Mouse (Mus musculus) intestine, embryonic 15.5 days (tissue): ENCODE data around the gene Gm49358. TPM values are rescaled to one million over a fixed set of nuclear protein-coding genes. Genes with fewer than 3 reads are reported as not detected.
A peak's percentile ranks its signal among the peaks of the same experiment; 100 is the strongest.

Experiments
- ATAC-seq: fragments of 200-750 bp; cut with Nextera tagmentation; 2 replicates; pipeline ENCODE4 v1.8.0; 2017; ENCODE audit warnings: moderate TSS enrichment, moderate library complexity
- H3K27ac ChIP-seq: fragments of 300-500 bp; sonication (generic); 2 replicates; pipeline ENCODE4 v1.5.1; 2015; ENCODE audit warnings: mild to moderate bottlenecking, inconsistent platforms
- H3K27me3 ChIP-seq: fragments of 300-500 bp; sonication (generic); replicated peaks from 2 replicates; pipeline ENCODE4 v1.6.1; 2015; ENCODE audit warnings: inconsistent platforms
- H3K36me3 ChIP-seq: fragments of 300-500 bp; sonication (generic); 2 replicates; pipeline ENCODE4 v1.6.1; 2015; ENCODE audit warnings: inconsistent platforms
- H3K4me1 ChIP-seq: fragments of 300-500 bp; sonication (generic); replicated peaks from 2 replicates; pipeline ENCODE4 v1.6.1; 2015; ENCODE audit warnings: inconsistent platforms
- H3K4me2 ChIP-seq: fragments of 300-500 bp; sonication (generic); replicated peaks from 2 replicates; pipeline ENCODE4 v1.6.1; 2015; ENCODE audit warnings: mild to moderate bottlenecking, inconsistent platforms
- H3K4me3 ChIP-seq: fragments of 300-500 bp; sonication (generic); replicated peaks from 2 replicates; pipeline ENCODE4 v1.5.1; 2015; ENCODE audit warnings: inconsistent platforms
- H3K9ac ChIP-seq: fragments of 300-500 bp; sonication (generic); 2 replicates; pipeline ENCODE4 v1.6.1; 2015; ENCODE audit warnings: inconsistent platforms
- H3K9me3 ChIP-seq: fragments of 300-500 bp; sonication (generic); 2 replicates; pipeline ENCODE4 v1.6.1; 2016; ENCODE audit warnings: inconsistent platforms
- WGBS: fragments of 180-500 bp; shearing (Covaris S2); methylation state at CpG from one replicate; pipeline ENCODE4 v1.1.7; 2015; 5-methylcytosine and 5-hydroxymethylcytosine counted together
- polyA plus RNA-seq: library from polyadenylated mRNA; unstranded; fragments of >200 nt; fragmentation: Nextera tagmentation; extraction: Ambion mirVana; gene quantifications from 2 replicates; pipeline ENCODE4 v1.2.1, GENCODE M21; 2015

Gene Gm49358
- polyA plus RNA-seq, 1 experiment from 2014 or later = not detected

DNA sequence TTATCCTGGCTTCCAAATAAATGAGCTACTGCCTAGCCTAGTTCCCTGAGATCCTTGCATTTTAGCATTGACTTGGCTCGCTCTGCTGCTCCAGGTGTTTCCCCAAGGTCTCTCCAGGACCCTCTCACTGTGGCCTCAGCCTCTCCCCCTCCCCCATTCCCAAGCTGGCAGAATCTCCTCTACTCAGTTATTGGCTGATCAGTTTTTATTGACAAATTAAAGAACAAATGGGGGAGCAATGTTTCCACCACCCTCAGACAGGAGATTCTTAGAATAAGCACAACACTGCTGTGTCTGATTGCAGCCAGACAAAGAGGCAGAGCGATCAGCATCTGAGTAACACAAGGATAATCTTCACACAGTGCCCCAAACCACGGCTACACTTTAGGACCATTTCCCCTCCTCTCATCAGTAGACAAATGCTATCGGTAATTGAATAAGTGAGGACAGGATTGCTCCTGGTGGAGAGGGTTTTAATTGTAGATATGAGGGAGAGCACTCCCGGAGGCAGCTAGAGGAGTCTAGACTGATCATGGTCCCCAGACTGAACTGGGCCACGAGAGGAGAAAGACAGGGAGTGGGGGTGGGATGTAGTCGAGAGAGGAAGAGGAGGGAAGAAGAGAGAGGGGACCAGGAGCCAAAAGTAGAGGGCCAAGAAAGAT lies 1.9 kb upstream of the Gm49358 start:
- ATAC-seq = no peak
- Histone ChIP-seq H3K4me2 (no peak overlapping the region), H3K9me3 (no peaks in the 10 kb centered on the region), H3K4me1 (no peaks in the 10 kb centered on the region), H3K9ac (no peak overlapping the region), H3K36me3 (no peaks in the 10 kb centered on the region), H3K27me3 (no peaks in the 10 kb centered on the region), H3K4me3 (no peak overlapping the region), H3K27ac (no peak overlapping the region)
- 53% methylated on average over 7 of the region's 7 CpGs for WGBS

DNA sequence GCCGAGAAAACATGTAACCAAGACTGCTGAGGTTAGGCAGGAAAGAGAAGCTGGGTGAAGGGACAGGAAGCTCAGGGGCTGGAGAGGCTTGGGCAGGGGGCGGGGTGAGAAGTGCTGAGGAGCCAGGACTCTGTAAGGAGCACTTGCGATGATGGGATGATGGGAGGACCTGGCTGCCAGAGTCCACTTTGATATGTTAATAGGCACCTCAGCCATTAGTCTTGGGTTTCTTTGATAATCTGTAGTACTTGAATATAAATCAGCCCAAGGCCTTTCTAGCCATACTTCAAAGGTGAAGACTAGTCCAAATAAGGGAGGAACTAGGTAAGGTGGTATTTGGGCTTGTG lies 1.4 kb upstream of the Gm49358 start:
- no peak overlapping the region for H3K4me3 ChIP-seq
- WGBS = 65% methylated on average over 3 of the region's 3 CpGs
- no peaks in the 10 kb centered on the region for H3K4me1 ChIP-seq
- H3K36me3 ChIP-seq = no peaks in the 10 kb centered on the region
- no peaks in the 10 kb centered on the region for H3K9me3 ChIP-seq
- no peak overlapping the region for H3K27ac ChIP-seq
- no peak for ATAC-seq
- H3K4me2 ChIP-seq = no peak overlapping the region
- H3K9ac ChIP-seq = no peak overlapping the region
- no peaks in the 10 kb centered on the region for H3K27me3 ChIP-seq

- Histone ChIP-seq H3K27me3 (no peaks in the 10 kb centered on the region), H3K4me1 (no peaks in the 10 kb centered on the region), H3K27ac (no peak overlapping the region), H3K9me3 (no peaks in the 10 kb centered on the region), H3K36me3 (no peaks in the 10 kb centered on the region), H3K9ac (no peak overlapping the region), H3K4me3 (no peak overlapping the region), H3K4me2 (no peak overlapping the region)
- no peak for ATAC-seq
- WGBS = 92% methylated on average over 4 of the region's 4 CpGs
Measured at GRCm38 (mm10) chr10:86765344-86765966, 1.7 kb downstream of the Gm49358 start.

GRCm38 (mm10) chr10:86769216-86769615 lies 5.4 kb downstream of the Gm49358 start:
- H3K27ac ChIP-seq = no peak overlapping the region
- peaks cover 3% of the 10 kb centered on the region; the same call in 1 of the 2 replicates for H3K27me3 ChIP-seq
- ATAC-seq = no peak
- no peak overlapping the region for H3K4me2 ChIP-seq
- H3K9ac ChIP-seq = no peak overlapping the region
- no peak overlapping the region for H3K4me3 ChIP-seq
- H3K36me3 ChIP-seq = no peaks in the 10 kb centered on the region
- no peaks in the 10 kb centered on the region for H3K9me3 ChIP-seq
- 49% methylated on average over 5 of the region's 5 CpGs for WGBS
- 0 out of 2 replicates have a peak, but pooled peaks cover 7% of the 10 kb centered on the region for H3K4me1 ChIP-seq

GRCm38 (mm10) chr10:86769797-86770196 lies 6.0 kb downstream of the Gm49358 start:
- no peaks in the 10 kb centered on the region for H3K9me3 ChIP-seq
- 0 out of 2 replicates have a peak, but pooled peaks have one; percentile 16 for ATAC-seq
- peaks cover 3% of the 10 kb centered on the region; the same call in 1 of the 2 replicates for H3K27me3 ChIP-seq
- 26% methylated on average over 4 of the region's 4 CpGs for WGBS
- H3K4me1 ChIP-seq = 0 out of 2 replicates have a peak, but pooled peaks cover 7% of the 10 kb centered on the region
- H3K9ac ChIP-seq = no peak overlapping the region
- no peak overlapping the region for H3K27ac ChIP-seq
- no peaks in the 10 kb centered on the region for H3K36me3 ChIP-seq
- H3K4me3 ChIP-seq = no peak overlapping the region
- no peak overlapping the region for H3K4me2 ChIP-seq

- H3K9ac ChIP-seq = no peak overlapping the region
- H3K4me3 ChIP-seq = no peak overlapping the region
- ATAC-seq = no peak
- no peaks in the 10 kb centered on the region for H3K9me3 ChIP-seq
- peaks cover 3% of the 10 kb centered on the region; the same call in 1 of the 2 replicates for H3K27me3 ChIP-seq
- 79% methylated on average over 5 of the region's 5 CpGs for WGBS
- H3K36me3 ChIP-seq = no peaks in the 10 kb centered on the region
- no peak overlapping the region for H3K27ac ChIP-seq
- 0 out of 2 replicates have a peak, but pooled peaks cover 7% of the 10 kb centered on the region for H3K4me1 ChIP-seq
- H3K4me2 ChIP-seq = no peak overlapping the region
Measured at GRCm38 (mm10) chr10:86771701-86772100, 7.9 kb downstream of the Gm49358 start.

GRCm38 (mm10) chr10:86772231-86772631 lies 8.5 kb downstream of the Gm49358 start:
- Histone ChIP-seq H3K27me3 (peaks cover 3% of the 10 kb centered on the region; the same call in 1 of the 2 replicates), H3K27ac (no peak overlapping the region), H3K4me1 (0 out of 2 replicates have a peak, but pooled peaks cover 7% of the 10 kb centered on the region), H3K9me3 (no peaks in the 10 kb centered on the region), H3K36me3 (no peaks in the 10 kb centered on the region), H3K9ac (no peak overlapping the region), H3K4me3 (no peak overlapping the region), H3K4me2 (no peak overlapping the region)
- no peak for ATAC-seq
- 48% methylated on average over 6 of the region's 6 CpGs for WGBS

DNA sequence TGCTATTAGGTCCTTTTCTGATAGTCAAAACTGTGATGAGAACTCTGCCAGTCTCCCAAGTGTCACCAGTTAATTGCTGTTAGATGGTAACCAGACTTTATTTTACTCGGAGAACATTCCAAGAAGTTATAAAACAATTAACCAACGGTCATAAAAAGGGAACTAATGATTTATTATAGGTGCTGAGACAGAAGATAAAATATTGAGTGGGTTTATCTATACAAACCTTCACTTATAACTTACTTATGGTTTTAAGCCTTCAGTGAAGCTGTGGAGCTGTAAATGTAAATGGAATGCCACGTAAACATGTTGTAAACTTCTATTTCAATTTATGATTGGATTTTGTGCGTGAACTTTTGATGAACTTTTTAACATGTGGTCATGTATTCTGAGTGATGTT lies 9.6 kb downstream of the Gm49358 start:
- 13% methylated on average over 4 of the region's 4 CpGs for WGBS
- H3K9me3 ChIP-seq = no peaks in the 10 kb centered on the region

GRCm38 (mm10) chr10:86776281-86776680 lies 12.5 kb downstream of the Gm49358 start:
- Histone ChIP-seq H3K9ac (no peak overlapping the region), H3K4me2 (no peak overlapping the region), H3K36me3 (no peaks in the 10 kb centered on the region), H3K27ac (no peak overlapping the region), H3K4me1 (peaks cover 13% of the 10 kb centered on the region; the same call in 1 of the 2 replicates), H3K27me3 (peaks cover 3% of the 10 kb centered on the region; the same call in 1 of the 2 replicates), H3K9me3 (no peaks in the 10 kb centered on the region), H3K4me3 (no peak overlapping the region)
- no peak for ATAC-seq
- 53% methylated on average over 9 of the region's 9 CpGs for WGBS

More for the DNA sequence above, 9.6 kb downstream of the Gm49358 start:
- no peak overlapping the region for H3K27ac ChIP-seq
- H3K9ac ChIP-seq = no peak overlapping the region
- ATAC-seq = no peak
- peaks cover 13% of the 10 kb centered on the region; the same call in 1 of the 2 replicates for H3K4me1 ChIP-seq
- H3K4me2 ChIP-seq = no peak overlapping the region
- H3K36me3 ChIP-seq = no peaks in the 10 kb centered on the region
- no peak overlapping the region for H3K4me3 ChIP-seq
- H3K27me3 ChIP-seq = peaks cover 3% of the 10 kb centered on the region; the same call in 1 of the 2 replicates

DNA sequence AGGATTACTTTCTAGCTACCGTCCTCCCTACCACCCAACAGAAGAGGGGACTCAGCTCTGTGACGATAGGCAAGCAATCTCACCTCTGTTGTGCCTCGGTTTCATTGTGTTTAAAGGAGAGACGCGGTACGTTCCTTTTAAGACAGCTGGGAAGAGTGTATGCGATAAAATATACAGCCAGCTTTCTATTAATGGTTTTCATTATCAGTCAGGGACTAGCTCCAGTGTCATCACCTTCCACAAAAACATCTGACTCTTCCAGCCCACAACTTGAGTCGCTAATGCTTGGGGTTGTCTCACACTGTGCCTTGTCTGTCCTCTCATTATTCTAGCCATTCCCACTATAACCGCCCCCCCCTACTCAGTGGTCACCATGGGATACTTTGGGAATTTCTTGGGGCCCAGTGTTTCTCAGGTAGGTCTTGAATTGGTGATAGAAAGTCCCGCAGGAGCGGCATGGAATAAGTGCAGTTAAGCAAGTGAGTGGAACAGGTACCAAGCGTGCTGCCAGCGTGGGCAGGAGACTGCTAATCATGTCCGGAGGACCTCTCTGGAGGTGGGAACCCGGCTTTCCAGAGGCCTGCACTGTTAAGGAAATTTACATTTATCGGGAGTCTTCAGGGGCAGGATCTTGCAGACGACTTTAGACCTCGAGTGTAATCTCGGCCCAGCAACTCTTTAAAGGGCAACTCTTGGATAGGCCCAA lies 14.0 kb downstream of the Gm49358 start:
- H3K4me1 ChIP-seq = peaks cover 14% of the 10 kb centered on the region; the same call in 1 of the 2 replicates
- no peaks in the 10 kb centered on the region for H3K9me3 ChIP-seq
- WGBS = 38% methylated on average over 19 of the region's 19 CpGs
- H3K4me3 ChIP-seq = peak overlapping the region; percentile 66
- peak overlapping the region; percentile 18; the same call in 1 of the 2 replicates for H3K27ac ChIP-seq
- peak overlapping the region; percentile 97 for H3K4me2 ChIP-seq
- no peaks in the 10 kb centered on the region for H3K36me3 ChIP-seq
- H3K9ac ChIP-seq = peak overlapping the region; percentile 34; the same call in 1 of the 2 replicates
- no peak; the same call in none of the 2 replicates for ATAC-seq
- no peaks in the 10 kb centered on the region for H3K27me3 ChIP-seq

DNA sequence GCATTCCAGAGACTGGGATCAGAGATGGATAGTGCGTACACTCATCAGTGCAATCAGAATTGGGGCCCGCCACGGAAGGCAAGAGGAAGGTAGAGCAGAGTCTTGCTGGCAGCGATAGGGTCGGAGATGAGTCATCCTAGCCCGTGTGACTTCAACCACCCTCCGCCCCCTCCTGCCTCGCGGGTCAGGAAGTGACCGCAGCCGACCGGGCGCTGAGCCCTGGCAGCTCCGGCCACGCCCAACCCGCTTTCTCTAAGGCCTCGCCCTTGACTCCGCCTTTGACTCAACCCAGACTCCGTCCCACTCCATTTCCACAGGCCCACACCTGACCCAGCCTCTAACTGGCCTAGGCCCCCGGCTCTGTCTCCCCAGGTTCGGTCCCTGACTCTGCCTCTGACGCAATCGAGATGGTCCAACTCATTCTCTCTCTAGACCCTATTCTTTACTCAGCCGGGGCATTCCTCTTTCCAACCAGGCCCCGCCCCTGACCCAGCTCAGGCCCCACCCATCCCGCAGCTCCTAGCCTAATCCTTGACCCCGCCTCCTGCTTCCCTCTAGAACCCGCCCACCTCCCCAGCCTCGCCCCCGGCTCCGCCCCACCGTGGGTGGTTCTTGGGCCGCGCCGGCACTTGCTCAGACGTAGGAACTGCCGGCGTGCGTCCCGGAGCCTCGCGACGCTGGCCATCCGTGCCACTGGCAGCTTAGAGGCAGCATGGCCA lies 14.8 kb downstream of the Gm49358 start, which contains the start of gene Nt5dc3:
TSS of gene Nt5dc3 (plus strand) at position 608 of the 719 bp plus-strand sequence.
- H3K4me2 ChIP-seq = peak within 1 kb of the TSS; percentile 97
- peak; percentile 96 for ATAC-seq
- H3K4me1 ChIP-seq = peaks cover 16% of the 10 kb centered on the region; the same call in 1 of the 2 replicates
- peak within 1 kb of the TSS; percentile 66 for H3K4me3 ChIP-seq
- no peaks in the 10 kb centered on the region for H3K27me3 ChIP-seq
- H3K9ac ChIP-seq = peak within 1 kb of the TSS; percentile 63
- H3K9me3 ChIP-seq = no peaks in the 10 kb centered on the region
- H3K27ac ChIP-seq = peak within 1 kb of the TSS; percentile 72
- H3K36me3 ChIP-seq = no peaks in the 10 kb centered on the region
- WGBS = under 1% methylated on average over 44 of the region's 44 CpGs
